Mouse (Mus musculus) limb, embryonic 10.5 days (tissue): ENCODE data around the gene Nip7. TPM values are rescaled to one million over a fixed set of nuclear protein-coding genes. Genes with fewer than 3 reads are reported as not detected.

Experiments
- microRNA-seq: library from miRNA; unstranded; fragments of <30 nt; microRNA quantifications from one replicate; pipeline ENCODE4, GENCODE M21; 2017
- polyA plus RNA-seq: library from polyadenylated mRNA; unstranded; fragments of >200 nt; fragmentation: Nextera tagmentation; extraction: Ambion mirVana; gene quantifications from 2 replicates; pipeline ENCODE4 v1.2.1, GENCODE M21; 2016

Nip7 gene
- polyA plus RNA-seq, 1 experiment from 2014 or later = 122 TPM

Small RNAs within 50 kb of the gene (microRNA-seq; reads per million reads assigned to microRNA genes)
- gene Mir7075 = 1.8 reads per million

Other genes with a start within 250 kb of the Nip7 start
- 0.06 and 0.13 TPM in 2 replicates for gene Has3, start 186.6 kb upstream of the Nip7 start, polyA plus RNA-seq
- gene Utp4, start 163.2 kb upstream of the Nip7 start, polyA plus RNA-seq = 84.7 and 107 TPM in 2 replicates
- 15.8 and 15.9 TPM in 2 replicates for gene Sntb2, start 121.1 kb upstream of the Nip7 start, polyA plus RNA-seq
- 56.4 and 67.5 TPM in 2 replicates for gene Vps4a, start 25.7 kb upstream of the Nip7 start, polyA plus RNA-seq
- 61.1 and 64.5 TPM in 2 replicates for gene Pdf, start 8.3 kb upstream of the Nip7 start, polyA plus RNA-seq
- 41.8 and 46.1 TPM in 2 replicates for gene Cog8, start 188 bp upstream of the Nip7 start, polyA plus RNA-seq
- gene Tmed6, start 8.8 kb downstream of the Nip7 start, polyA plus RNA-seq = 0.34 TPM in 1 of 2 replicates, not detected in the other
- gene Terf2, start 39.7 kb downstream of the Nip7 start, polyA plus RNA-seq = 16.4 and 18.1 TPM in 2 replicates
- 126 and 128 TPM in 2 replicates for gene Cyb5b, start 93.8 kb downstream of the Nip7 start, polyA plus RNA-seq
- 10.0 and 13.0 TPM in 2 replicates for gene Nfat5, start 236.6 kb downstream of the Nip7 start, polyA plus RNA-seq